Mouse (Mus musculus) heart, postnatal 36 days (tissue): ENCODE results near the gene Tmem132e. TPM values are rescaled to one million over a fixed set of nuclear protein-coding genes. Genes with fewer than 3 reads are reported as not detected.

Source experiments
- DNase-seq, 2 experiments: peaks; one replicate each; pipeline ENCODE4 v3.0.0; 2021 to 2022
- intact Hi-C: fragments of 180-260 bp; cut with DNase I; formaldehyde crosslinking; loops from one replicate; pipeline ENCODE4 v1.15.1; 2025
- total RNA-seq, 2 experiments: library from RNA; stranded (reverse); gene quantifications; 2 replicates each; pipeline ENCODE4 v1.2.3; 2021

The Tmem132e gene
- total RNA-seq, result under 1 TPM in 1 of 2 experiments, not detected in 1; 0.14 TPM

DNA sequence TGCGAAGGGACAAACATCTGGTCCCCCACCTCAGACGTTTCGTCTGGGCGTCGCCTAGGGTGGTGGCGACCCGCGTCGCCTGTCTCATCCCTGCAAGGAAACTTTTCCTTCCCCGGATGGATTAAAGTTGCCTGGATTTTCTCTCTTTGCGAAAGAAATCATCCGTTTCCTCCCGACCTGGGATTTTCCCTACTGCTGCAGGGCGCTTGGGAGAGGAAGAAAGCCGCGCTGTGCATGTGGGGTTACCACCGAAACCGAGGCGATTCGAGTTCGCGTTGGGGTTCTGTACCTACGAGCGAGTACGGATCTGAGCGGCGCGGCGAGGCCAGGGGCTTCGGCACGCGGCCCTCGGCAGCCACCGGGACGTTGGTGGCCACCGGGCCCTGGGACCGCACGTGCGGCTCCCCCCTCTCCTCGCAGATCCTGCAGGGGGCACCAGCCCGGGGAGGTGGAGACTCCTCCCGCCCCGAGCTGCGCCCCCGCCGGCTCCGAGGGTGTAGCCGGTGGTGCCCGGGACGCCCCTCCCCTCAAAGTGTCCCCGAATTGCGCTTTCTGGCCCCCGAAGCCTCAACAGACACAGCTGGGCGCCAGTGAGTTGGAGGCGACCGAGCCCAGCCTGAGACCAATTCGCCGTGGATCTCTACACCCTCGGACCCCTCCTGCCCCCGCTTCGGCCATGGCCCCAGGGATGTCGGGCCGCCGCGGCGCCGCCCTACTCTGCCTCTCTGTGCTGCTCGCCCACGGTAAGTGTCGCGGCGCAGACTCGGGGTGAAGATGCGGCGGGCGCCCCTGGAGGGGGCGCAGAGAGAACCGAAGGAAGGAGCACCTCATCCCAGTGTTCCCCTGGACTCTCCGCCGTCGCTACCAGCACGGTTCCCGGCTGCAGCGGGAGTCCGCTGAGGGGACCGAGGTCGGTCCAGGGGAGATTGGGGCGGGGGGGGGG, at the start of gene Tmem132e:
Tmem132e (plus strand) TSS at position 530 of the 943 bp plus-strand sequence.
- DNase-seq, result peak in 1 of 2 experiments; percentile 9
- intact Hi-C loops, result no loop called here

DNA sequence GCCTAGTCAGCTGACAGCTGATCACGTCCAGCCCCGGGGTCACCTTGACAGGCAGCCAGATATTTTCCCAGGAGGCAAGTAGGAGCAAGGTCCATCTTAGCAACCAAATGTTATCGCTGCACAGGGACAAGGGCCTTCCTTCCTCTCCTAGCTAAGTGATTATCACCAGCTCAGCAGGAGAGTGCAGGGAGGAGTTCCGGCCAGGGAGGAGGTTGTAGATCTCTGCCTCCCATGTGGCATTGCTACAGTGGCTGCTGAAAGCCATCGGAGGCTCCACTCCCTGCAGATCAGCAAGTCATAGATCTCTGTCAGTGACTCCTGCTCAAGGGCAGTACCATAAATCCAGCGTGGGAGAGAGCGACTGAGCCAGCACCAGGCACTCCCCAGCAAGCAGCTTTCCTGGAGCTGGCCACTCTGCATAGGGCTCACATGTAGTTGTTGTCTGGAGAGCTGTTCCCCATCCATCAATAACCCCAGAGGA, 48.7 kb upstream of the Tmem132e start:
- DNase-seq, result peak; percentile 6 to 13

GRCm38 (mm10) chr11:82340416-82340815, 48.3 kb upstream of the Tmem132e start:
- intact Hi-C loops, result no loop called here
- DNase-seq, result peak in 1 of 2 experiments; percentile 1

More for the DNA sequence above, 48.7 kb upstream of the Tmem132e start:
- intact Hi-C loops, result no loop called here

DNA sequence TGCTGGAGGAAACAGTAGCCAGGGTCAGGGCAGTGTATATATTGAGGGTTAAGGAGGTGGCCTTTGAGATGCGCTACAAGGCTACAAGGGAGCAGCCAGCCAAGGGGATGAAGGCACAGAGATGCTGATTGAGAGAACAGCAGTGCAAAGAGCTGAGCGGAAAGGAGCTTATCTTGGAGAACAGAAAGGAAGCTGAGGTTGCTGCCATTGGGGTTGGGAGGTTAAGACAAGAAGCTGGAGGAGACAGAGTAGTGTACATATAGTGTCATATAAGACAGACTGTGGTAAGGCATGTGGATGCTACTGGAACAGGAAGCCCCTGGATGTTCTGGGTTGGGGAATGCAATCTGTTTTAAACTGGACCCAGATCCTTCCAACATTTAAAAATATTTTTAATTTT, 47.8 kb upstream of the Tmem132e start:
- no peak for DNase-seq
- intact Hi-C loops, result no loop called here

- intact Hi-C loops, result no loop called here
- no peak for DNase-seq
Measured at GRCm38 (mm10) chr11:82351039-82351438, 37.7 kb upstream of the Tmem132e start.

GRCm38 (mm10) chr11:82370151-82370550, 18.5 kb upstream of the Tmem132e start:
- no peak for DNase-seq
- intact Hi-C loops, result no loop called here

DNA sequence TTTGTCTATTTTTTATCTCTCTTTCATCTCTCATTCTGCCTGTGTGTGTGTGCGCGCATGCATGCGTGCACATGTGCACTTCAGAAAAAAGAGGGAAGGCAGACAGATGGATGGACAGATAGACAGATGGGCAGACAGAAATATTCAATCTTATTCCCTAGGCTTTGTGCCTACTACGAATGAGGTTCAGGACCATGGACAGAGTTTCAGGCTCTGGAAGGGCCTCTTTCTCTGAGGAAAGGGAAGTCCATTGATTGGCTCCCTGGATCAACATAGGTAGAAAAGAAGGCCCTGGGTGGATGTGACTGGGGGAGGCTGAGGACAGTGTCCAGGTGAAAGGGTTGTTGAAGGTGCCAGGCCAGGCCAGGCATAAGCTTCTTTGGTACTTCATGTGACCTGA, 17.1 kb upstream of the Tmem132e start:
- intact Hi-C loops, result no loop called here
- no peak for DNase-seq

GRCm38 (mm10) chr11:82380606-82381202, 8.0 kb upstream of the Tmem132e start:
- DNase-seq, result no peak
- intact Hi-C loops, result no loop called here

GRCm38 (mm10) chr11:82386970-82387540, 1.6 kb upstream of the Tmem132e start:
- intact Hi-C loops, result no loop called here
- DNase-seq, result no peak

DNA sequence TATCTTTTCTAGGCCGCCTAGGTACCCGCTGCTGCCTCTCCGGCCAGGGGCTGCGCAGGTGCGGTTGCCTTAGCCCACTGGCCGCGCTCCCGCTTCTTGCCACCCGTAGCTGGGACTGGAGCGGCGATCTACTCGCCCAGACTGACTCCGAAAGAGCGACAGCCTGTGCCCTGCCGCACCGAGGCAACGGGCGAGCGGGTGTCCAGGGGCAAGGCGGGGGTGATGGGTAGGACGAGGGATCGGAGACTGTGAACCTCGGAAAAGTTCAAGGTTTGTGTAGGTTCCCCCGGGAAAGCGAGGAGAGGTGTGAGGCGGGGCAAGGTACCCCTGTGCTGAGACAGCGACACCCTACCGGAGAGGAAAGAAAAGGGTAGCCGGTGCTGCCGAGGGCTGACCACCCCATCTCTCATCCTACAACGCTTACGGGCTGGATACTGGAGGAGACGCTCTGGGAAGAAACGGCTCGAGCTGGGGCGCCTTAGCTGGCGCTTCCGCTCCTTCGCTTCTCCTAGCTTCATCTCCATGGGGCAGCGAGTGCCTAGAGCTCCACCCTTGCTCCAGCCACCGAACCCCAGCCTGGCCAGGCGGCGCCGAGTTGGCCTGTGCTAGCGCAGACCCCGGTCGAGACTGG, 874 bp upstream of the Tmem132e start:
- intact Hi-C loops, result no loop called here
- no peak for DNase-seq

- peak in 1 of 2 experiments; percentile 14 for DNase-seq
- intact Hi-C loops, result no loop called here
Measured at GRCm38 (mm10) chr11:82389396-82390291, 944 bp downstream of the Tmem132e start.

DNA sequence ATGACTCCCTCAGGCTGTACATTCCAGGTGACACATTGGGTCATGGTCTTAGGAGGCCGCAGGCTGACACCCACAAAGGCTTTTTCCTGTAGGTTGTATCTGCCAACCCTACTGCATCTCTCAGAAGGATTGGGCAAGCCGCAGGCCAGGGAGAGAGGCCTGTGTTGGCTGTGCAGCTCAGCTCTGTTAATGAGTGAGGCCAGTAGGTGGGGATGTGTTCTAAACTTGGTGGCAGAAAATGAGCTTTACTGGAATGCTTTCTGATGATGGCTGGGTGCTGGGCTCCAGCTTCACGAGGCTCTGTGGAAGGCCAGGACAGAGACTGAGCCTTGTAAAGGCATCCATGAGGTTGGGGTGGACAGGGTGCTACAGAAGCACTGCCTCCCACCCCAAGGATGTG, 3.6 kb downstream of the Tmem132e start:
- DNase-seq, result no peak
- intact Hi-C loops, result no loop called here

- peak; percentile 25 to 63 for DNase-seq
- intact Hi-C loops, result loop anchor here (1.0 kb wide), 1 partner anchor 164 kb away; no protein-coding TSS in a partner anchor
Measured at GRCm38 (mm10) chr11:82399621-82400020, 10.9 kb downstream of the Tmem132e start.

GRCm38 (mm10) chr11:82405641-82406040, 16.9 kb downstream of the Tmem132e start:
- DNase-seq, result no peak
- intact Hi-C loops, result no loop called here

DNA sequence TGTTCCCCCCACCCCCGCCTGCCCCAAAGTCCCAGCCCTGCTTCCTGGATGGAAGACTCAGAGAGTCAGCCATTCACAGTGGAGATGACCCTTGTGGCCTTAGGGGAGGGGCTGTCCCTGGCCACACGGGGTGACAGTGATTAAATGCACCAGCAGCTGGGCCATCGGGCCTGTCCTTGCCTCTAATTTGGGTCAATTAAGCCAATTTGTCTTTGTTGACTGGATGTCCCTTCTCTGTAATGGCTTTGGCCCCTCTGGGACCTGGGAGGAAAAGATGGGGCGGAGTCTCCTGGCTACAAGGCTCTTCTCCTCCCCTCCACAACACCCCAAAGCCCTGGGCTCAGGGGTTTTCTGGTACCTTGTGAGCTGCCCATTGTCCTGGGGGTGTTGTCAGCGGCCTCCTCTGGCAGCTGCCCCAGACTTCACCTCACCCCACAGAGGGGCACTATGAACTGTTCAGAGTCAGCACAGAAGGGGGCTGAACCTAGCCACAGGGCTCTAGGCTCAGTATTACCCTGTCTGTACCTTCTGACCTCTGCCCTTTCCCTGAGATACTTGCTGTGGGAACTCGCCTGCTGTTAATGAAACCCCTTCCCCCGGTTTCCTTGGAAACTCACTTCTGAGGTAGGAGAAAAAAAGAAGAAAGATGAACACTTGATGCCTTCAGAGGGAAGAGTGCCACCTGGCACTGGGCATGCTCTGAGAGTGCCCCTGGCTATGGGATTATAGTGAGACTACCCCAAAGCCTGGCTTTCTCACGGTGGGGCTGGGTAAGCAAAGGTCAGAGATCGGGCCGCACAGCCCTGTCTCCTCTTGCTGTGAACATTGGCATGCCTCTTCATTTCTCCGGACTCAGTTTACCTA, 17.9 kb downstream of the Tmem132e start:
- intact Hi-C loops, result no loop called here
- no peak for DNase-seq

GRCm38 (mm10) chr11:82412496-82412895, 23.8 kb downstream of the Tmem132e start:
- no peak for DNase-seq
- intact Hi-C loops, result no loop called here

DNA sequence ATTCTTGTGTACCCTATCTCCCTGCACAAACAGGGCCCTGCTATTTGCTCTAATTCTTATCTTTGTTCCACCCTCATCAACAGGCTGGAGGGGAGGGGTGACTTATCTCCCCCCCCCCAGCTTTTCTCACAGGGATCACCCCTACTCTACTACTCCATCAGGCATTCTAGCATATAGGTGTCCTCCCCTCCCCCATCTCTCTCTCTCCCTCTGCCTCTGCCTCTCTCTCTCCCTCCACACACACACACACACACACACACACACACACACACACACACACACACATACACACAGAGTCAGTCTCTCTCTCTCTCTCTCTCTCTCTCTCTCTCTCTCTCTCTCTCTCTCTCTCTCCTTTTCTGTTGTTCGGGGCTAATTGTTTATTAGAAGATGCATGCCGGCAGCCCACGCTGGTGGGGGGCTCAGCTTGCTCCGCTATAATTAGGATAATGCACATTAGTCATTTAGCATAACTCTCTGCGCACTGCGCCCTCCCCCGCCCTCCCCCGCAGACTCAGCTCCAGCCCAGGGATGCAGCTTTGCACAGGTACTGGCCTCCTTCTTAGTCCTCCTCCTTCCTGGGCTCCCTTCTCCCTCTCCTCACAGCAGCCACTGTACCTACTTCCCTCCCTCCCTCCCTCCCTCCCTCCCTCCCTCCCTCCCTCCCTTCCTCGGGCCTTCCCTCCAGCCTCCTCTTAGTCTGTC, 29.8 kb downstream of the Tmem132e start:
- no peak for DNase-seq

DNA sequence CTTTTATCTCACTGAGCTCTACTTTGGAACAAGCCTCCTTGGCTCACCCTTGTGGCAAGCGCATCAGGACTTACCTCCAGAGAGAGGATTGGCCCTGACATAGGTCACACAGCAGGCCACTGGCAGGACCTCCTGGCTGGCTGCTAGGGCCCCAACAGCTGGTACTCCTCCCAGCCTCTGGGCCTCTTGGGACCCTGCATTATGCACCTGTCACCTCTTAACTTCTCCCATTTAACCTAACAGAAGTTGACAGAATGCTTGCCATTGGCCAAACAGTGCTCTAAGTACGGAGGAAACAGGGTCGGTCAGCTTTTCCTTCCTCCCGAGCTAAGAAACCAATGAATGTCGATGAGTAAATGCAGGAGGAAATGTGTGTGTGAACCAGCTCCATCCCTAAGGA, 33.2 kb downstream of the Tmem132e start:
- intact Hi-C loops, result no loop called here
- DNase-seq, result peak in 1 of 2 experiments; percentile 0

More for the DNA sequence above, 29.8 kb downstream of the Tmem132e start:
- intact Hi-C loops, result no loop called here
